1 mouse cellular context compared by ENCODE assay signal in genomic region chr7:127232622-127233367, GRCm38 (mm10).
TF ChIP-seq lines count a peak whose summit lies in the region.

Zfp553 (plus strand) TSS chr7:127233061.
Sept1 (minus strand) TSS chr7:127233130.

TF ChIP-seq in CH12.LX, 34 proteins besides CTCF, POLR2A, EP300 and RAD21 (continued from another document):
- TF ChIP-seq NELFE (IDR thresholded peaks at IDR 0.05; ENCODE audit: low read depth, low read length) (no peak; the same call in none of the 2 replicates), KAT2A (IDR thresholded peaks at IDR 0.05; ENCODE audit: insufficient replicate concordance, low read length) (0 out of 2 replicates have a peak, but pooled peaks have one; percentile 62), TCF12 (IDR thresholded peaks at IDR 0.05; ENCODE audit: low read depth, low read length) (peak; percentile 71), MAZ (IDR thresholded peaks at IDR 0.05; ENCODE audit: low read depth, low read length) (peak; percentile 78), RCOR1 (conservative IDR thresholded peaks at IDR 0.05; ENCODE audit: low read depth, low read length) (no peak), MEF2A (IDR thresholded peaks at IDR 0.05; ENCODE audit: borderline replicate concordance, low read depth, low read length) (peak; percentile 65), UBTF (IDR thresholded peaks at IDR 0.05; ENCODE audit: low read depth, low read length) (peak; percentile 73; the same call in 1 of the 2 replicates), MAX (IDR thresholded peaks at IDR 0.05; ENCODE audit: low read length) (peak; percentile 83), HCFC1 (IDR thresholded peaks at IDR 0.05; ENCODE audit: low read depth, low read length) (peak; percentile 74), IRF4 (IDR thresholded peaks at IDR 0.05; ENCODE audit: low read depth, low read length) (peak; percentile 41), JUN (IDR thresholded peaks at IDR 0.05; ENCODE audit: insufficient read depth, low read depth, low read length) (no peak), MXI1 (IDR thresholded peaks at IDR 0.05; ENCODE audit: low read depth, low read length) (peak; percentile 96), ZC3H11A (IDR thresholded peaks at IDR 0.05; ENCODE audit: low read depth, low read length) (no peak), POLR2AphosphoS2 (IDR thresholded peaks at IDR 0.05; ENCODE audit: low read depth, low read length) (peak; percentile 72), CHD2 (IDR thresholded peaks at IDR 0.05; ENCODE audit: low read length) (peak; percentile 80), ZNF384 (IDR thresholded peaks at IDR 0.05; ENCODE audit: low read depth, low read length) (0 out of 2 replicates have a peak, but pooled peaks have one; percentile 20), JUND (conservative IDR thresholded peaks at IDR 0.05; ENCODE audit: low read depth, low read length) (no peak)
TF ChIP-seq in CH12.LX: peak in this region for 16.
